Mouse (Mus musculus): Measurements from ENCODE around the gene Prdx1. TPM values are rescaled to one million over a fixed set of nuclear protein-coding genes. Genes with fewer than 3 reads are reported as not detected.

Gene Prdx1
- polyA plus RNA-seq, 1 experiment from 2014 or later = 1,278 TPM

- peak overlapping the region; percentile 80 for H3K4me3 ChIP-seq
- DNase-seq (ENCODE audit: low spot score) = no peak
- H3K27ac ChIP-seq = peak overlapping the region; percentile 96
- peaks cover 27% of the 10 kb centered on the region for H3K36me3 ChIP-seq
- H3K9me3 ChIP-seq (replicated peaks) = no peaks in the 10 kb centered on the region
- no peaks in the 10 kb centered on the region for H3K27me3 ChIP-seq (ENCODE audit: low read depth, poor library complexity, severe bottlenecking)
- peaks cover 16% of the 10 kb centered on the region for H3K4me1 ChIP-seq
- 71% methylated on average over 2 of the region's 2 CpGs for WGBS
Measured at GRCm38 (mm10) chr4:116684665-116685064, 679 bp upstream of the Prdx1 start.

DNA sequence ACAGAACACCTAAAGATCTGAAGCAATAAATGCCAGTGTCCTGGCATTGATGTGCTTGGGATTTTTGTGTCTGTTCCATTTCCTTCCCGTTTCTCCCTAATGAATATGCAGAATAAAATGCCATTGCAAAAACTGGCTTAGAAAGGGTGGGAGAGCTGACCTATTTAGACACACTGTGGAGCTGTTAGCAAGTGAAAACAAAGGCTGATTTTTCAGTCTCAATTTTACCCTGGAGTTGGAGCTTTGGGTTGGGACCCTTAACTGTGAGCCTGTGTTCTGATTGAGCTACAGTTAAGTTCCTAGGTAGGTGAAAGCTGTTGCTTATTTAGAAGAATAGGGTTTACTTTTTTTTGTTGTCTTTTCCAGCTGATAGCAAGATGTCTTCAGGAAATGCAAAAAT, 1.7 kb downstream of the Prdx1 start:
- DNase-seq (ENCODE audit: low spot score) = no peak
- H3K36me3 ChIP-seq = peaks cover 50% of the 10 kb centered on the region
- peaks cover 16% of the 10 kb centered on the region for H3K4me1 ChIP-seq
- no peaks in the 10 kb centered on the region for H3K27me3 ChIP-seq (ENCODE audit: low read depth, poor library complexity, severe bottlenecking)
- H3K27ac ChIP-seq = no peak overlapping the region
- WGBS = 56% methylated on average over 1 of the region's 1 CpGs
- no peaks in the 10 kb centered on the region for H3K9me3 ChIP-seq (replicated peaks)
- peak overlapping the region; percentile 80 for H3K4me3 ChIP-seq

DNA sequence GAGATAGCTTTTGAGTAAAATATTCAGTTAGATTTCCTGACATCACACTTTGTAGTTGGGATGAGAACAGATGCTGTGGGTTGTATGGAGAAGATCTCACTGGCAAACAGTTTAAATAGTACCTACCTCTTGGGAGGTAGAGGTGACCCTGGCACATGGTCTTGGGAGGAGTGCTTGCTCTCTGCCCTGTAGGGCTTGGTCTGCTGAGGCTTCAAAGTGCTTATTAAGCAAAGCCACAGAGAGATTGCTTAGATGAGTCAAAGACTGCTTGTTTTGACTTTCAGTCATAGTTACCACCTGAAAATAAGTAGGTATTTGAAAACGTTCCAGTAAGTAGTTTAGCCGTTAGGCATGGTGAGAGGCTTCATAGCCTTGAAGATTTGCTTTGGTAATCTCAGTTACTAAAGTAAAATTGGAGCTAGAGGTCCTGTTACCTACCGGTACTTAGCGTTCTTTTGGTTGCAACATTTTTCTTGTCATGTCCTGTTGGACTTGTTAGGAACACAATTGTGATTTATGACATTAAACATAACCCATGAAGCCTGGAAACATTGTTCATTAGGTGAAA, 4.0 kb downstream of the Prdx1 start:
- Histone ChIP-seq H3K27me3 (ENCODE audit: low read depth, poor library complexity, severe bottlenecking) (no peaks in the 10 kb centered on the region), H3K9me3 (replicated peaks) (no peaks in the 10 kb centered on the region), H3K4me3 (no peak overlapping the region), H3K36me3 (peaks cover 74% of the 10 kb centered on the region), H3K4me1 (peaks cover 16% of the 10 kb centered on the region), H3K27ac (no peak overlapping the region)
- DNase-seq (ENCODE audit: low spot score) = no peak
- 93% methylated on average over 4 of the region's 4 CpGs for WGBS

- Histone ChIP-seq H3K4me3 (no peak overlapping the region), H3K27ac (no peak overlapping the region), H3K9me3 (replicated peaks) (no peaks in the 10 kb centered on the region), H3K36me3 (peaks cover 100% of the 10 kb centered on the region), H3K27me3 (ENCODE audit: low read depth, poor library complexity, severe bottlenecking) (no peaks in the 10 kb centered on the region), H3K4me1 (peaks cover 1% of the 10 kb centered on the region)
- DNase-seq (ENCODE audit: low spot score) = no peak
- 98% methylated on average over 2 of the region's 2 CpGs for WGBS
Measured at GRCm38 (mm10) chr4:116692146-116692545, 6.8 kb downstream of the Prdx1 start.

GRCm38 (mm10) chr4:116693785-116694184, 8.4 kb downstream of the Prdx1 start:
- Histone ChIP-seq H3K36me3 (peaks cover 100% of the 10 kb centered on the region), H3K4me3 (no peak overlapping the region), H3K27ac (no peak overlapping the region), H3K4me1 (no peaks in the 10 kb centered on the region), H3K9me3 (replicated peaks) (no peaks in the 10 kb centered on the region), H3K27me3 (ENCODE audit: low read depth, poor library complexity, severe bottlenecking) (no peaks in the 10 kb centered on the region)
- WGBS = 87% methylated on average over 2 of the region's 2 CpGs
- no peak for DNase-seq (ENCODE audit: low spot score)

- H3K4me3 ChIP-seq = no peak overlapping the region
- no peaks in the 10 kb centered on the region for H3K4me1 ChIP-seq
- DNase-seq (ENCODE audit: low spot score) = no peak
- no peak overlapping the region for H3K27ac ChIP-seq
- H3K27me3 ChIP-seq (ENCODE audit: low read depth, poor library complexity, severe bottlenecking) = no peaks in the 10 kb centered on the region
- no peaks in the 10 kb centered on the region for H3K9me3 ChIP-seq (replicated peaks)
- WGBS = 84% methylated on average over 2 of the region's 2 CpGs
- H3K36me3 ChIP-seq = peaks cover 83% of the 10 kb centered on the region
Measured at GRCm38 (mm10) chr4:116698693-116699342, 13.5 kb downstream of the Prdx1 start.

DNA sequence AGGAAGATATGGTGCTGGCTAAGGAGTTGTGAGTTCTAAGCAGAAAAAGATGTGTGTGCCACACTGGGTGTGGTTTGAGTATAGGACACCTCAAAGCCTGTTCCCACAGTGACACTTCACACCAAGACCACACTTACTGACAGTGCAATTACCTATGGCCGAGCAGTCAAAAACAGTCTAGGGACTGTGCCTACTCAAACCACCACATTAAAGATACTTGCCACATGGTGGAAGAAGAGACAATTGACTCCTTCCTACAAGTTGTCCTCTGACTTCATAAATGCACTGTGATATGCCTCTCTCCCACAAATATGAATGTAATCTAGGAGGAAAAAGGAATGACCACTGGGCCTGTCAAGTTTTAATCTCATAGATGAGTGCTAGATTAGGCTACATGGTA, 15.6 kb downstream of the Prdx1 start:
- Histone ChIP-seq H3K27me3 (ENCODE audit: low read depth, poor library complexity, severe bottlenecking) (no peaks in the 10 kb centered on the region), H3K27ac (no peak overlapping the region), H3K9me3 (replicated peaks) (no peaks in the 10 kb centered on the region), H3K4me1 (no peaks in the 10 kb centered on the region), H3K4me3 (no peak overlapping the region), H3K36me3 (peaks cover 77% of the 10 kb centered on the region)
- DNase-seq (ENCODE audit: low spot score) = no peak
- WGBS = 70% methylated on average over 1 of the region's 1 CpGs

- WGBS = 36% methylated on average over 6 of the region's 6 CpGs
- no peak overlapping the region for H3K4me3 ChIP-seq
- H3K9me3 ChIP-seq (replicated peaks) = no peaks in the 10 kb centered on the region
- H3K27me3 ChIP-seq (ENCODE audit: low read depth, poor library complexity, severe bottlenecking) = no peaks in the 10 kb centered on the region
- DNase-seq (ENCODE audit: low spot score) = peak; percentile 82
- no peak overlapping the region for H3K27ac ChIP-seq
- H3K36me3 ChIP-seq = peaks cover 48% of the 10 kb centered on the region
- peaks cover 6% of the 10 kb centered on the region for H3K4me1 ChIP-seq
Measured at GRCm38 (mm10) chr4:116703804-116704203, 18.5 kb downstream of the Prdx1 start.

- peaks cover 16% of the 10 kb centered on the region for H3K4me1 ChIP-seq
- H3K36me3 ChIP-seq = peaks cover 30% of the 10 kb centered on the region
- WGBS = 26% methylated on average over 9 of the region's 9 CpGs
- DNase-seq (ENCODE audit: low spot score) = no peak
- H3K4me3 ChIP-seq = peak overlapping the region; percentile 65
- H3K27me3 ChIP-seq (ENCODE audit: low read depth, poor library complexity, severe bottlenecking) = no peaks in the 10 kb centered on the region
- H3K9me3 ChIP-seq (replicated peaks) = no peaks in the 10 kb centered on the region
- H3K27ac ChIP-seq = peak overlapping the region; percentile 78
Measured at GRCm38 (mm10) chr4:116707666-116708065, 22.3 kb downstream of the Prdx1 start.

DNA sequence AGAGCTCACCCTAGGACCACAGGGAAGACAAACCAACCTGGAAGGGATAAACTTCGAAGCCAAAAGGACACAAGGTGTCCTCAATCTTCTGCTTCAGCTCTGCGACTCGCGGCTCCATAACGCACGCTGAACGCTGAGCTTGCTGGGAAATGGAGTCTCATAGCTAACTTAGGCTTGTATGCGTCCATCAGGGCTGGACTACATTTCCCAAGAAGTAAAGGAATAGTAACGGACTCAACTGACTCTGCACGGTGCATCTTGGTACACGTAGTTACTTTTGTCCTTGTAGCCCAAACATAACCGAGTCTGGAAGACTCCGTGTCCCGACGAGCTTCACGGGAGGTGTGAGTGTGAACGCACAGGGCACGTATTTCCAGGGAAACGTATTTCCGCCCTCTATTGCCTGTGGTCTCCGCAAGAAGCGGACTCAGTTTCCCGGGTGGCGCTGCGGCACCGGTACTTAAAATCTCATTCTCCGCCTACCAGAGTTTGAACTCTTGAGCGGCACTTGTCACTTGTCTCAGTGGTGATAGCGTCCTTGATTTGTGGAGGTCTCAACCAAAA, 22.9 kb downstream of the Prdx1 start, which contains the start of the genes Mmachc and Ccdc163:
Mmachc (minus strand) TSS at position 206 of the 564 bp plus-strand sequence.
Ccdc163 (plus strand) TSS at position 309 of the 564 bp plus-strand sequence.
- H3K4me3 ChIP-seq = peak within 1 kb of the TSS; percentile 65
- under 1% methylated on average over 29 of the region's 29 CpGs for WGBS
- H3K9me3 ChIP-seq (replicated peaks) = no peaks in the 10 kb centered on the region
- H3K36me3 ChIP-seq = peaks cover 27% of the 10 kb centered on the region
- DNase-seq (ENCODE audit: low spot score) = peak; percentile 85
- H3K27me3 ChIP-seq (ENCODE audit: low read depth, poor library complexity, severe bottlenecking) = no peaks in the 10 kb centered on the region
- H3K4me1 ChIP-seq = peaks cover 16% of the 10 kb centered on the region
- H3K27ac ChIP-seq = peak within 1 kb of the TSS; percentile 78

GRCm38 (mm10) chr4:116708791-116709390, 23.5 kb downstream of the Prdx1 start:
- H3K9me3 ChIP-seq (replicated peaks) = no peaks in the 10 kb centered on the region
- WGBS = 7% methylated on average over 9 of the region's 9 CpGs
- peaks cover 24% of the 10 kb centered on the region for H3K36me3 ChIP-seq
- H3K4me1 ChIP-seq = peaks cover 16% of the 10 kb centered on the region
- no peaks in the 10 kb centered on the region for H3K27me3 ChIP-seq (ENCODE audit: low read depth, poor library complexity, severe bottlenecking)
- peak overlapping the region; percentile 78 for H3K27ac ChIP-seq
- peak; percentile 35 for DNase-seq (ENCODE audit: low spot score)
- H3K4me3 ChIP-seq = peak overlapping the region; percentile 65

GRCm38 (mm10) chr4:116710154-116710553, 24.8 kb downstream of the Prdx1 start:
- no peak for DNase-seq (ENCODE audit: low spot score)
- 92% methylated on average over 2 of the region's 2 CpGs for WGBS
- H3K9me3 ChIP-seq (replicated peaks) = no peaks in the 10 kb centered on the region
- no peaks in the 10 kb centered on the region for H3K27me3 ChIP-seq (ENCODE audit: low read depth, poor library complexity, severe bottlenecking)
- H3K4me1 ChIP-seq = peaks cover 16% of the 10 kb centered on the region
- H3K36me3 ChIP-seq = peaks cover 22% of the 10 kb centered on the region
- H3K27ac ChIP-seq = no peak overlapping the region
- no peak overlapping the region for H3K4me3 ChIP-seq

GRCm38 (mm10) chr4:116712536-116712935, 27.2 kb downstream of the Prdx1 start:
- no peak for DNase-seq (ENCODE audit: low spot score)
- peaks cover 33% of the 10 kb centered on the region for H3K36me3 ChIP-seq
- no peak overlapping the region for H3K27ac ChIP-seq
- H3K4me3 ChIP-seq = no peak overlapping the region
- H3K4me1 ChIP-seq = peaks cover 11% of the 10 kb centered on the region
- 79% methylated on average over 1 of the region's 1 CpGs for WGBS
- H3K27me3 ChIP-seq (ENCODE audit: low read depth, poor library complexity, severe bottlenecking) = no peaks in the 10 kb centered on the region
- H3K9me3 ChIP-seq (replicated peaks) = no peaks in the 10 kb centered on the region

All from limb, embryonic 10.5 days (tissue).